Mouse (Mus musculus): Measurements from ENCODE around the gene Rap2c. TPM values are rescaled to one million over a fixed set of nuclear protein-coding genes. Genes with fewer than 3 reads are reported as not detected.

Gene Rap2c
- polyA plus RNA-seq, 1 experiment, result 2.0 TPM

DNA sequence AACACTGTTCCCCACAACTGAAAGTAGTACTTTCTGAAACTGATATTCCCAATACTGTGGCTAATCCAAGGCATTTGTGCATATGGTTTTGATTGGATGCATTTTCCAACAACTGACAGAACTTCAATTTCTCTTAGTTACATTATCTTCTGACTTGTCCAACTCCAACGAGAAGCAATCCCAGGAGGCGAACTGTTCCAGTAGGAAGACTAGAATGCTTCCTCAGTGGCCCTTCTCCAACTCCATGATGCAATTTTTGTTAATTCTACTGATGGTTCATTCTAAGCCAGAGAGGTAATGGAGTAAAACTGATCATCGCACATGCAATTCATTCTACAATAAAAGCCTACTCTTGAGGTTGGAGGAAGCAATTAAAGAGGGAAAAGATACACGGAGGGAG is 7.5 kb downstream of the Rap2c start:
- H3K4me3 ChIP-seq (ENCODE audit: extremely low read depth, insufficient read depth, insufficient read length), result no peak overlapping the region
- TF ChIP-seq POLR2A (IDR thresholded peaks at IDR 0.05; ENCODE audit: low read depth, low read length), result no peak
- no peak for TF ChIP-seq CTCF (IDR thresholded peaks at IDR 0.05; ENCODE audit: extremely low read depth, insufficient read depth, insufficient read length, insufficient replicate concordance)

DNA sequence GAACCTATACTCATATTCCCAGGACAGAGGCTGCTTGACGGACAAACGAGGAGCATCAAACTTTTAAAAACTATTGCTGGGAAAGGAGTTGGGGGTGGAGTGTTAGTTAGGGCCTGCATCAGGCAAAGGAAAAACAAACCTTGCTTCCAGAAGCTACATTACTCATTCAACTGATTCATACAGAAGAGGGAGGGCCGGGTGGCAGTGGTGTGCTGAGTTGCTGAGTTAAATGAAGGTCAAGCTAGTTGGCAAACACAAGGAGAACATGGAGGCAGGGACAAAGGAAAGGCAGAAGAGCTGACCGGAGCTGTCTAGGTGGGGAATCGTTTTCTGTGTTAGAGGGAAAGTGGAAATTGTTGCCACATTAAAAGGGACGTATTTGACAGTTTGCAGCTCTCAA is 17.0 kb downstream of the Rap2c start:
- Histone ChIP-seq H3K27me3 (ENCODE audit: control insufficient read depth, insufficient read depth, low read length) (no peaks in the 10 kb centered on the region), H3K36me3 (ENCODE audit: control insufficient read depth, insufficient read depth, low read length) (no peaks in the 10 kb centered on the region), H3K27ac (ENCODE audit: insufficient read depth, low read length) (no peak overlapping the region), H3K4me3 (ENCODE audit: extremely low read depth, insufficient read depth, insufficient read length) (no peak overlapping the region), H3K4me1 (ENCODE audit: control insufficient read depth, insufficient read depth, insufficient read length) (no peaks in the 10 kb centered on the region)
- WGBS, result 83% methylated on average over 6 of the region's 6 CpGs
- no peak for DNase-seq (ENCODE audit: low read depth in 1 of 2, low spot score in 2 of 2)
- TF ChIP-seq CTCF (IDR thresholded peaks at IDR 0.05; ENCODE audit: extremely low read depth, insufficient read depth, insufficient read length, insufficient replicate concordance) (no peak), POLR2A (IDR thresholded peaks at IDR 0.05; ENCODE audit: low read depth, low read length) (no peak)

More for the DNA sequence above, 7.5 kb downstream of the Rap2c start:
- no peak overlapping the region for H3K27ac ChIP-seq (ENCODE audit: insufficient read depth, low read length)
- DNase-seq (ENCODE audit: low read depth in 1 of 2, low spot score in 2 of 2), result no peak
- 87% methylated on average over 4 of the region's 4 CpGs for WGBS
- H3K36me3 ChIP-seq (ENCODE audit: control insufficient read depth, insufficient read depth, low read length), result peaks cover 4% of the 10 kb centered on the region; the same call in 1 of the 2 replicates
- no peaks in the 10 kb centered on the region for H3K27me3 ChIP-seq (ENCODE audit: control insufficient read depth, insufficient read depth, low read length)
- no peaks in the 10 kb centered on the region for H3K4me1 ChIP-seq (ENCODE audit: control insufficient read depth, insufficient read depth, insufficient read length)

DNA sequence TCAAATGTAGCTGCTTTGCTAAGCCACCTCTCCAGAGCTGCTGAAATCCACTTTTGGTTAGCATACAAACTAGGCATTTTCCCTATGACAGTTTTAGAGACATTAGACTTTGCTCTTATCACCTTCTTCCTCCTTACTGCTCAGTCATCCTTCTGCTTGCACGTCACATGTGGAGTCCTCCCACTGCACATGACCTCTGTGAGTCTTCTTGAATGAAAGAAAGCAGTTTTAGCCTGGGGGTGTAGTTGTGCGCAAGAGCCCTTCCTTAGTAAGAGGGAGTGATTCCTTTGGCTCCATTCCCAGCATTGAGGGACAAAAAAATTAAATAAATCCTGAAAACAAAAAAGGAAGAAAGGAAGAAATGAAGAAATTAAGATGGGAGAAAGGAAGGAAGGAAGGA is 22.5 kb downstream of the Rap2c start:
- 82% methylated on average over 2 of the region's 2 CpGs for WGBS
- Histone ChIP-seq H3K27ac (ENCODE audit: insufficient read depth, low read length) (no peak overlapping the region), H3K4me1 (ENCODE audit: control insufficient read depth, insufficient read depth, insufficient read length) (no peaks in the 10 kb centered on the region), H3K4me3 (ENCODE audit: extremely low read depth, insufficient read depth, insufficient read length) (no peak overlapping the region), H3K36me3 (ENCODE audit: control insufficient read depth, insufficient read depth, low read length) (no peaks in the 10 kb centered on the region), H3K27me3 (ENCODE audit: control insufficient read depth, insufficient read depth, low read length) (no peaks in the 10 kb centered on the region)
- TF ChIP-seq CTCF (IDR thresholded peaks at IDR 0.05; ENCODE audit: extremely low read depth, insufficient read depth, insufficient read length, insufficient replicate concordance) (no peak), POLR2A (IDR thresholded peaks at IDR 0.05; ENCODE audit: low read depth, low read length) (no peak)
- DNase-seq (ENCODE audit: low read depth in 1 of 2, low spot score in 2 of 2), result no peak

DNA sequence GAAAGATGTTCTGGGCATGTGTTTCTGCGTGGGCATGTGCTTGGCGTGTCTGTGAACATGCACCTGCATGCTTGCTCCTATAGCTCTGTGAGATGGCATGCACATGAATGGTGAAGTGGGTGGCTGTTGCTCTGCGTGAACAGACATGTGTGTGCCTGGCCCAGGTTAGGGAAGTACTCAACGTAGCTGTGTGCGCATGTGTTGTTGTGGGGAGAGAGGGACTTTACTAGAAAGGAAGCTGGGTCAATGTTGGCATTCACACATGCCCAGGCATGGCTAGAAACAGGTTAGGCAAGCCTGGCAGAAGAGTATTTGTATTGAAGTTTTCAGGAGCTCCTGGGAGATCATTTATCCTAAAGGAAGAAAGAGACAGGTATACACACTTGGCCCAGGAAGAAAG is 26.5 kb downstream of the Rap2c start:
- Histone ChIP-seq H3K36me3 (ENCODE audit: control insufficient read depth, insufficient read depth, low read length) (no peaks in the 10 kb centered on the region), H3K27me3 (ENCODE audit: control insufficient read depth, insufficient read depth, low read length) (no peaks in the 10 kb centered on the region), H3K4me1 (ENCODE audit: control insufficient read depth, insufficient read depth, insufficient read length) (no peaks in the 10 kb centered on the region), H3K4me3 (ENCODE audit: extremely low read depth, insufficient read depth, insufficient read length) (no peak overlapping the region), H3K27ac (ENCODE audit: insufficient read depth, low read length) (no peak overlapping the region)
- no peak for TF ChIP-seq CTCF (IDR thresholded peaks at IDR 0.05; ENCODE audit: extremely low read depth, insufficient read depth, insufficient read length, insufficient replicate concordance)
- DNase-seq (ENCODE audit: low read depth in 1 of 2, low spot score in 2 of 2), result no peak
- 84% methylated on average over 5 of the region's 5 CpGs for WGBS

DNA sequence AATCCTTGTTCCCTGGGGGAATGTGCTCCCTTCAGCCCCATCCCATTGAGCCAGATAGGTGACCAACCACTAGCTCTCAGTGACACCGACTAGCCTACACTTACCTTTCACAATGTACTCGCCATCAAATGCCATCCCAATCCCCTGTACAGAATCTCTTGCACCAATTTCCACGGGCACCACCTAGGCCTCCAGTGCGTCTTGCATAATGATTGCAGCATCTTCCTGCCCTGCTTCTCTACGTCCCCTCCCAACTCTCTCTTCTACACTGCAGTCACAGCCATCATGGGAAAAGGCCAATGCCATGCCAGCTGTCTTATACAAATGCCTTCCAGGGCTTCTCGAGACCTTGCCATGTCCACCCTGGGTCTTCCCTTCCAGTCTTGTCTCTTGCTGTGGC is 27.9 kb downstream of the Rap2c start:
- Histone ChIP-seq H3K27ac (ENCODE audit: insufficient read depth, low read length) (no peak overlapping the region), H3K4me3 (ENCODE audit: extremely low read depth, insufficient read depth, insufficient read length) (no peak overlapping the region), H3K27me3 (ENCODE audit: control insufficient read depth, insufficient read depth, low read length) (no peaks in the 10 kb centered on the region), H3K36me3 (ENCODE audit: control insufficient read depth, insufficient read depth, low read length) (no peaks in the 10 kb centered on the region), H3K4me1 (ENCODE audit: control insufficient read depth, insufficient read depth, insufficient read length) (no peaks in the 10 kb centered on the region)
- TF ChIP-seq POLR2A (IDR thresholded peaks at IDR 0.05; ENCODE audit: low read depth, low read length), result no peak
- no peak for TF ChIP-seq CTCF (IDR thresholded peaks at IDR 0.05; ENCODE audit: extremely low read depth, insufficient read depth, insufficient read length, insufficient replicate concordance)
- 85% methylated on average over 6 of the region's 6 CpGs for WGBS
- no peak for DNase-seq (ENCODE audit: low read depth in 1 of 2, low spot score in 2 of 2)

DNA sequence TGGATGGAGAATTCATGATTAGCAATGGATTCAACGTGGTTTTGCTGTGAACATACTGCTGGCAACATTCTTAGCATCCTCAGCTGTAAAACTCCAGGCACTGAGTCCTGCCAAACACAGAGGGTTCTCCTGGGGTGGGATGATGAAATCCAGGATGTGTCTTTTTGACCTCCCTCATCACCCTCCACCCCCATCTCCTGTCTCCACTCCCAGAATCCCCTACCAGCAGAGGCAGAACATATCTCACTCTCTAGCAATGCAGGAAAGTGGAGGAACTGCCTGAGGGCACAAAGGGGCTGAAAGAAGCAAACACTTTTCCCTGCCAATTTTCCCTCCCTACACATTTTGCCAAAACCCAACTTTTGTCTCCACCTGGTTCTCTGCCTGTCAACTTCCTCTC is 29.2 kb downstream of the Rap2c start:
- no peaks in the 10 kb centered on the region for H3K27me3 ChIP-seq (ENCODE audit: control insufficient read depth, insufficient read depth, low read length)

DNA sequence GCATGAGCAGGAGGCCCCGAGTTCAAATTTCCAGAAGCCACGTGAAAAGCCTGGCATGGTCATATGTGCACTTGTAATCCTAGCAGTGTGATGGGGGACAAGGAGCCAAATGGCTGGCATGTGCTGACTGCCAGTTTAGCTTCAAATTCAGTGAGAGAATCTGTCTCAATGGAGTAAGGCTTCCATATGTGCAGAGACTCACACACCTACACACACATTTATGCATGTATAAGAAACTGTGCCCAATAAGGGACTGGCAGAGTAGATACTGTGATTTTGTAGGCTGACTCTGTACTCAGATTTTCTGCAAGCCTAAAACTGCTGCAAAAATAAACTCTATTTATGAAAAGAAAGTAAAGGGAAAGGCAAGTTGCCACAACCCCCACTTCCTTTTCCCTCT is 39.4 kb downstream of the Rap2c start:
- DNase-seq (ENCODE audit: low read depth in 1 of 2, low spot score in 2 of 2), result no peak
- no peak overlapping the region for H3K27ac ChIP-seq (ENCODE audit: insufficient read depth, low read length)
- WGBS, result 76% methylated on average over 2 of the region's 2 CpGs

More for the DNA sequence above, 29.2 kb downstream of the Rap2c start:
- TF ChIP-seq CTCF (IDR thresholded peaks at IDR 0.05; ENCODE audit: extremely low read depth, insufficient read depth, insufficient read length, insufficient replicate concordance) (no peak), POLR2A (IDR thresholded peaks at IDR 0.05; ENCODE audit: low read depth, low read length) (no peak)
- DNase-seq (ENCODE audit: low read depth in 1 of 2, low spot score in 2 of 2), result no peak
- Histone ChIP-seq H3K4me1 (ENCODE audit: control insufficient read depth, insufficient read depth, insufficient read length) (no peaks in the 10 kb centered on the region), H3K27ac (ENCODE audit: insufficient read depth, low read length) (no peak overlapping the region), H3K36me3 (ENCODE audit: control insufficient read depth, insufficient read depth, low read length) (no peaks in the 10 kb centered on the region), H3K4me3 (ENCODE audit: extremely low read depth, insufficient read depth, insufficient read length) (no peak overlapping the region)
- WGBS, result 60% methylated on average over 1 of the region's 1 CpGs

More for the DNA sequence above, 39.4 kb downstream of the Rap2c start:
- no peaks in the 10 kb centered on the region for H3K27me3 ChIP-seq (ENCODE audit: control insufficient read depth, insufficient read depth, low read length)
- no peaks in the 10 kb centered on the region for H3K4me1 ChIP-seq (ENCODE audit: control insufficient read depth, insufficient read depth, insufficient read length)
- no peaks in the 10 kb centered on the region for H3K36me3 ChIP-seq (ENCODE audit: control insufficient read depth, insufficient read depth, low read length)
- TF ChIP-seq POLR2A (IDR thresholded peaks at IDR 0.05; ENCODE audit: low read depth, low read length), result no peak
- no peak overlapping the region for H3K4me3 ChIP-seq (ENCODE audit: extremely low read depth, insufficient read depth, insufficient read length)

All from spleen, adult 2 months (tissue).